Mouse (Mus musculus) urinary bladder, postnatal 36 days (tissue): ENCODE measurements around the gene Bach2.

ENCODE experiments used
- DNase-seq, 2 experiments: peaks; one replicate each; pipeline ENCODE4 v3.0.0; 2022; ENCODE audit warnings: low spot score in 2 of 2, mixed read lengths in 1 of 2

The Bach2 gene

DNA sequence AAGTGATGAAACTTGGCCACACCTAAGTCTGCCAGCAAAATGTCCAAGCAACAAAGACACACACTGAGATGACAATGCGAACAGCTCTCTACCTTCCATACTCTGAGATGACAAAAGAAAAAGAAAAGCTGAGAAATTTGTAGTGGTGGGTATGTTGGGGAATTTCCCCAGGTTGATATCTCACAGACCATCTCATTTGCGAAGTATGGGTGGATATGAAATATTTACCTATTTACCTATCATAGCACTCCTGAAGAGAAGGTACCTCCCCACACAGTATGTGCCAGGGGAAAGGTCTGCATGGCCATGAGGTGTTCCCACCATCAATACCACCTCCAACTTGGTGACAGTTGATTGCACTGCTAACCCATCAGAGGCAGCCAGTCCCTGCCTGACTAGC lies 13.4 kb upstream of the Bach2 start:
- DNase-seq: no peak

GRCm38 (mm10) chr4:32227970-32228557 lies 10.5 kb upstream of the Bach2 start:
- DNase-seq: no peak

GRCm38 (mm10) chr4:32229266-32229665 lies 9.3 kb upstream of the Bach2 start:
- no peak for DNase-seq

- no peak for DNase-seq
Observed at GRCm38 (mm10) chr4:32231258-32232055, 7.1 kb upstream of the Bach2 start.

DNA sequence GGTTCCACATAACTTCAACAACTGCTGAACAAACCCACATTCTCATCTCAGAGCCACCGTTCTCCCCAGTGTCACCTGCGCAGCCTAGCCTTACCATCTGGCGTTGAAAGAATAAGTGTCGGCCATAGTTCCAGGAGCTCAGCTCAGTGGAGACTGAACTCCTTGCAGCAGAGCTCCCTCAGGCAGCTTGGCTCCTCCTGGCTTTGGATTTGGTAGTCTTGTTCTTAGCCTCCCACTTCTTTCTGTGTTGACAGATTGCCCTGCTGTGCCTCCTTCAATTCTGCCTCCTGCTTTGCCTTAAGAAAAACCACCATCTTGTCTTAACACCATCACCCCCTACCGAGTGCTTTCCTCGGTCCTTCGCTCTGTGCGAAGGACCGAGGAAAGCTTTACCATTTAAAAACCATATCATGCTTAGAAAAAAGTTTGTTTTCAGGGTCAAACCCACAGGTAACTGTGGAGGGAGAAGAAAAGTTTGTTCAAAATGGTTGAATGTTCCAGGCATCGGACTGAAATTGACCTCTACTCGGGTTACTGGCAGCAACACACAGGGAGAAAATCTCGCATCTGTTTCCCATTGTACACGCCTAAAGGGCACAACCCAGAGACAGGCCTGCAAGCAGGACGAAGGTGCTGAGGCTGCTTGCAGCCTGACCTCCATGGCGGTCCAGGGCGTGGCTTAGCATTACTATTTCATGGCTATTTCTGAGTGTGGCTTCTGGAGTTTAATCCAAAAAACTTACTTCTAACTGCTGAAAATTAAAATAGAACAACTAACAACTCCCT lies 2.5 kb upstream of the Bach2 start:
- DNase-seq: no peak

- peak; percentile 62 to 70 for DNase-seq
Observed at GRCm38 (mm10) chr4:32238921-32239748, 531 bp downstream of the Bach2 start.

- DNase-seq: no peak
Observed at GRCm38 (mm10) chr4:32239749-32240131, 1.1 kb downstream of the Bach2 start.

DNA sequence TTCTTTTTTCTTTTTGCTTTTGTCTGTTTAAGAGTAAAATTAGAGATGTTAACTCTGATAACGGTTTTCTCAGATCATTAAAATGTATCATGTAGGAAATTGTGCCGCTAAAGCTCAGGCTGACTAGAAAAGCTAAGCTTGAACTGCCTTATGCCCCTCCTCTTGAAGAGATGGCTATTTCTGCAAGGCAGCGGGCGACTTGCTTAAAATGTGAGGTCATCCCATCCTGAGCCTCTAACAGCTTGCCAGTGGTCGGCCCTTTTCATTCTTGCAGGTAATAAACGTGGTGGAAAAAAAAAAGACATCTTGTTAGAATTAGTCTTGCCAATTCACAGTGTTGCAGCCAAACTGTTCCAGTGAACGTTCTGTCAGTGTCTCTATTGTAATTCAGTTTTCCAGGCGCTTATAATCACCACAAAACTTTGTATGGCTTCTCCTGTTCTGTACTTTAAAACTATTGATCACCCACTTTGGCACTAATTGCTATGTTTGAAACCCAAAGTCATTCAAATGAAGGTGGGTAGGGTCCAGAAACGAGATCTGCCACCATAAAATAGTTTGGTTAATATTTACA lies 1.9 kb downstream of the Bach2 start:
- no peak for DNase-seq

DNA sequence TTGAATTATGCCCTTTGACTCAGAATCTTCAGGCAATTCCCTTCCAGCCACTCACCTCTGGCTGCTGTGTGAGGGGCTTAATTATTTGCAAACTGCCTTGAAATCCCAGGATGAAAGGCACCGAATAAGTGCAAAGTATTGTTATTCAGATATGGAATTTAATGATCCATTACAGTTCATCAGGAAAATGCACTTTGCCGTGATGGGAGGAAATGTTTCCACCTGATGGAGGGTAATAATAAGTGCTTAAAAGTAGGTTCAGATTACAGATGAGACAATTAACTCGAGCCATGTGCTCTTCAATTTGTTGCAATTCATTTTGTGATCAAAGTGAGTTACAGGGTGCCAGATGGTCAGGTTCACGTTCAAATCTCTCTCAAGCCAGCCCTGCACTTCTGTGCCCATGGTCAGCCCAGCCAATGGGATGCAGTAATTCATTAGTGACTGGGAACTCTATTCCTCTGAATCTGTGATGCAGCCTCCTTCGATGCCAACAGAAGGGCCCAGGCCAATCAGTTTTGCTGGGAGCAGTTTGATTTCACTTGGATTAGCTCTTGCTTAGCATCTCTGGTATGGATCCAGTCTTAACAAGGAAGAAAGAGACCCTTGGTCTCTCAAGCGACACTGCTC lies 2.9 kb downstream of the Bach2 start:
- no peak for DNase-seq

DNA sequence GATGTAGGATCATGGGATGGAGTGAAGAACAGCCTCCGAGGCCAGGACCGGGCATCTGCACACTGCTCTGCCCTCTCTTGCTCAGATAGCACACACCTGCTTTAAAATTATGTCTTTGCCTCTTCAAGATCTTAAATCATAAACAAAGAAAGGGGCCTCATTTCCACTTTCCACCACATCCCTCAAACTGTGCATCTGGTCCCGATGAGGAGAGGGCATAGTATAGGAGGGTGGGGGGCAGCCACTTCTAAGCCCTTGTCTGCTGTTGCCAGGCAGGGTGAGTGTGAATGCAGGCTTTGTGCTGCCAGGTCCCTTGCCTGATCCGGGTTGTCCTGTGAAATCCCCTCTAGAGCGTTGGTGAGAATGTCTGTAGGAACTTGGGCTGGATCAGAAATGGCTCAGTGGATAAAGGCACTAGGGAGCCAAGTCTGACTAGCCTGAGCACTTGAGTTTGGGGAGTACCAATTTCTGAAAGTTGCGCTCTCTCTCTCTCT lies 3.6 kb downstream of the Bach2 start:
- DNase-seq: no peak

DNA sequence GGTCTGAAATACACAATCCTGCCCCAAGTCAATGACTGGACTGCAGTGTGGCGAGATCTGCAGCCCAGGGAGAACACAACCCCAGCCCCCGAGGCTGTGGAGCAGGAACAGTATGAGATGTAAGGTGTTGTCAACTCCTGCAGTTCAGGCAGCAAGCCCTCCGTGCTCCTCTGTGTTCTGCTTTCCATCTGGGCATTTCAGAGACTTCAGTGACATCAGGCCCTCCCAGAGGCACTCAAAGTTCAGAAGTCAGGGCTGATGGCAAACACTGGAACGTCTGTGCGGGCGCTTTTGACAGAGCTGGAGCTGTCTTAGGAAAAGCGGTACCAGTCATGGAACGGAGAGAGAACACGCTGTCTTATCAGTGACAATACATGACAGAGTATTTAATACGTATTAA lies 4.9 kb downstream of the Bach2 start:
- no peak for DNase-seq

GRCm38 (mm10) chr4:32244092-32244745 lies 5.6 kb downstream of the Bach2 start:
- no peak for DNase-seq

DNA sequence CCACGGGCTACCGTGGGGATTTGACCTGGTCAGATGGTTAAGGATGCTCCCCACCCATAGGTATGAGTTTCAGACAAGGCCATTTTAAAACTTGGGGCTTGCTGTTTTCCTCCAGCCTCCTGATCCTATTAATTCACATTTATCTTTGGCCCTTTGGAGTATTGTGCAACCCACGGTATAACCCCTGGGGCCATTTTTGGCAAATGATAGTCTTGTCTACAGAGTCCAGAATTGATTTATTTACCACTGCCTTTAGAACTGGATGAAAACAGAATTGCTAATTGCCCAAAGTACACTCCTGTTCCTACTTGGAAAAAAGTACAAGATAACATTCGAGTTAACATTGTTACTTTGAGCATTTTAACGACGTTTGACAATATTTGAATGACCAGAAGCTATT lies 7.0 kb downstream of the Bach2 start:
- DNase-seq: peak in 1 of 2 experiments; percentile 27

DNA sequence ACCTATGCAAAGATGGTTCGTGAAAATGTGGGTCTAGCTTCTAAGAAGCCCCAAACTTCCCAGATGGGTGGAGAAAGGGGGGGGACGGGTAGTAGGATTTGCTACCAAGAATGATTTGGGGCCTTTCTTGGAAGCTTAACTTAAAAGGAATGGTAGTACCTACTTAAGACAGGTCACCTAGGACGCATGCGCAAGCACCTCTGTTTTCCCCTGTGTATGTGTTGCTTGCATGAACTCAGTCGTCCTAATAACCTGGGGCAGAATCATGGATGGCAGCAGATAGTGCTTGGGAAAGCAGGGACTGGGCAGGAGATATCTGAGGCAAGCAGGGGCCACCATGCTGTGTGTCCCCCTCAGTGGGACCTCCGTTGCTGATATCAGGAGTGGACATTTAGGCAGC lies 7.4 kb downstream of the Bach2 start:
- no peak for DNase-seq

DNA sequence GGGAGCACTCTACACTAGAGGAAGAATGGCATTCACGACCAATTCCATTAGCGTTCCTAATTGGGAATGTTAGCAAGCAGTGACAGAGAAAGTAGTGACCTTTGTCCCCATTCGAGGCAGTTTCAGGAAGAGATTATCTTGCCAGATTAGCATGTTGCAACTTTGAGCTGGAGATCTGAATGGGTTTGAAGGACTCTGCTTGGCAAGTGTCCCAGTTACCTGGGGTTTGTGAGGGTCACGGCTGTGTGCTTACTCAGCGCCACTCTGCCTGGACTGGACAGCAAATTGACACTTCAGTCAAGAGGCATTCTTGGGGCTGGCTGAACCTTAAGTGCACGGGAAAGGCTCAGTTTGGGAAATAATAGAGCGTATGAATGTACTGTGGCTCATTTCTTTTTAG lies 8.2 kb downstream of the Bach2 start:
- DNase-seq: peak; percentile 71 to 76

DNA sequence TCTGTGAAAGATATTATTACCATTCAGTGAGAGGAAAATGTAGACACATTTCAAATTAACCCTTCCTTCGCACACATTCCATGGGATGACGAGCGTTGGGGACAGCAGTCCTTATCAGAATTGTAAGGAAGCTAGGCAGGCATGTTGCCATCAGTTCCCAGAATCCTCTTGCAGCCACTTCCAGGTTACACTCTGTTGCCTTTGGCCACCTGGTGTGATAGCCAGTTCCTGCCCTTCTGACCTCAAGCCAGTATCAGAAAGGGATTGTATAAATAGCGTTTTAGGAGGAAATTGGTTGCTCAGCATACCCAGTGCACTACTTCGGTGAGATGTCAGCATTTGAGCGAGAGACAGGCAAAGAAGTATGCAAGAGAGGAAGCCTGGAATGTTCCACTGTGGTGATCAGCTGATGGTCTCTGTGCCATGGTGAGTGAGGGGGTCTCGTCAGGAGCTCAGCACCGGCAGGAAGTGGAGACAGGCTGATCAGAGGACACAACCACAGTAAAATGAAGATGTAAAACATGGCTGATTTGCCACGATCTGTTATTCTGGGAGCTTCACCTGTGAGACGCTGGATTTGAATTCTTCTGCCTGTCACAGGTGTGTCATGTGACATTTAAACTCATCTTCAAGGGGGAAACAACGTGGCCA lies 9.0 kb downstream of the Bach2 start:
- no peak for DNase-seq

GRCm38 (mm10) chr4:32248236-32248635 lies 9.6 kb downstream of the Bach2 start:
- peak; percentile 77 to 82 for DNase-seq

DNA sequence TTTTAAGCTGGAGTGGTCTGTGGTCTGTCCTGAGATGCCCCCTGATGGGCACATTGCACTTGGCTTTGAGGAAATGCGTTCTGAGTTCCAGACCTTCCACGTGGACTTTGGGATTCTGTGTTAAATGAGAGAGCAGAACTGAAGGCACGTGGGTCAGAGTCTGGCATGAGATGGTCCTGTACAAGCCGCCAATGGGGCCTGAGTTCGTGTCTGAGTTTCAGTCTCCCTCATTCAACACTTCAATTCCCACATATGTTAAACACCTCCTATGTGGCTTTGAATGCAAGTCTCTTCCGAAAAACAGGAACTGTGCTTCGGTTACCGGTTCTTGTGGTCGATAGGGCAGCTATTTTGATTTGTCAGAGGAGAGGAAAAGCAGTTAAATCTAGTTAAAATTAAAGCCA lies 10.4 kb downstream of the Bach2 start:
- no peak for DNase-seq

DNA sequence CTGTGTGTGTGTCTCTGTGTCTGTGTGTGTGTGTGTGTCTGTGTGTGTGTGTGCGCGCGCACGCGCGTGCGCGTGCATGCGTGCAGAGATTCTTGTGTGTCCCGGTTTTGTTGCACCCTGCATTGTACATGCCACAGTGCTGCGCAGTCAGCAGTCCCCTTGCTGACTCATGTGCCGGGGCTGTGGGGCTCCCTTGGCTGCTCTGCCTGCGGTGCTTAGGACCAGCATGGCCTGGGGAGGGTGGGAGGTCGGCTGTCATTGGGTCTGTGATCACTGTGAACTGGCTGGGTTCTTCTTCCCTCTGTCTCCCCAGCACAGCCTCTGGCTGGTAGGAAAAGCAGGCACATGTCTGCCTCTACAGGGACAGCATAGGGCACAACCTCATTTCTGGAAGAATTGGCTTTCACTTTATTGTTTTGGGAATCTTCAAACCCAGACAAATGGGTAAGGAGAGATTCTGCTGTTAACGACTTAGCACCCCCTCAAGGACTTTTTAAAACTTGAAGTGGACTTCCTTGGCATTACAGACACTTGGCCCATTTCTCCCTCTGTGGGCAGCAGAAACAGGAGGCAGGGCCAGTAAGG lies 11.2 kb downstream of the Bach2 start:
- peak; percentile 22 to 24 for DNase-seq
